Mouse (Mus musculus) liver, adult (tissue): Measurements from ENCODE around the gene Eri2.

Experiments
- GATA4 ChIP-seq: IDR thresholded peaks from 2 replicates; pipeline ENCODE4 v1.6.1; 2014; ENCODE audit warnings: mild to moderate bottlenecking, low read length; ENCODE audit not compliant: insufficient replicate concordance

The Eri2 gene

GRCm38 (mm10) chr7:119793586-119794250 lies at the start of gene Eri2, which contains the start of gene Rexo5:
TSS of gene Eri2 (minus strand) at chr7:119794058.
TSS of gene Rexo5 (plus strand) at chr7:119794006.
- no peak for TF ChIP-seq GATA4

GRCm38 (mm10) chr7:119841820-119842449 lies 48.1 kb upstream of the Eri2 start:
- no peak for TF ChIP-seq GATA4

GRCm38 (mm10) chr7:119835996-119836777 lies 42.3 kb upstream of the Eri2 start:
- no peak for TF ChIP-seq GATA4

GRCm38 (mm10) chr7:119835371-119835770 lies 41.5 kb upstream of the Eri2 start:
- TF ChIP-seq GATA4, result no peak

- TF ChIP-seq GATA4, result no peak
Observed at GRCm38 (mm10) chr7:119808723-119809122, 14.9 kb upstream of the Eri2 start.

- no peak for TF ChIP-seq GATA4
Observed at GRCm38 (mm10) chr7:119807396-119807795, 13.5 kb upstream of the Eri2 start.

- no peak for TF ChIP-seq GATA4
Observed at GRCm38 (mm10) chr7:119800991-119801390, 7.1 kb upstream of the Eri2 start.

- TF ChIP-seq GATA4, result no peak
Observed at GRCm38 (mm10) chr7:119800488-119800887, 6.6 kb upstream of the Eri2 start.

GRCm38 (mm10) chr7:119795311-119795710 lies 1.5 kb upstream of the Eri2 start:
- TF ChIP-seq GATA4, result no peak

GRCm38 (mm10) chr7:119794251-119794638 lies 387 bp upstream of the Eri2 start:
- no peak for TF ChIP-seq GATA4

GRCm38 (mm10) chr7:119789024-119789423 lies 4.8 kb downstream of the Eri2 start:
- TF ChIP-seq GATA4, result no peak

GRCm38 (mm10) chr7:119784908-119785307 lies 8.9 kb downstream of the Eri2 start:
- no peak for TF ChIP-seq GATA4

- TF ChIP-seq GATA4, result peak; percentile 94; the same call in 1 of the 2 replicates
Observed at GRCm38 (mm10) chr7:119783453-119783852, 10.4 kb downstream of the Eri2 start.

GRCm38 (mm10) chr7:119769895-119770294 lies 24.0 kb downstream of the Eri2 start:
- TF ChIP-seq GATA4, result no peak

GRCm38 (mm10) chr7:119766996-119767395 lies 26.9 kb downstream of the Eri2 start:
- no peak for TF ChIP-seq GATA4

GRCm38 (mm10) chr7:119764377-119764776 lies 29.5 kb downstream of the Eri2 start:
- no peak for TF ChIP-seq GATA4
